Mouse (Mus musculus) midbrain, postnatal 0 days (tissue): ENCODE measurements at regions not wholly inside any gene's neighbourhood (a gene's known extent, or its start where the extent isn't known, plus 50 kb on each side); places are given as distances from the start of the nearest gene placed in this dataset. TPM values are rescaled to one million over a fixed set of nuclear protein-coding genes. Genes with fewer than 3 reads are reported as not detected.

Source experiments
- ATAC-seq: fragments of 200-750 bp; cut with Nextera tagmentation; 2 replicates; pipeline ENCODE4 v1.8.0; 2017; ENCODE audit warnings: moderate number of reproducible peaks, mild to moderate bottlenecking, moderate TSS enrichment, moderate library complexity; ENCODE audit not compliant: low FRiP score
- DNase-seq: peaks from one replicate; pipeline ENCODE4 v3.0.0-alpha.2; 2015; ENCODE audit warnings: low spot score
- H3K27ac ChIP-seq: fragments of 300-500 bp; sonication (generic); 2 replicates; pipeline ENCODE4 v1.5.1; 2014; ENCODE audit warnings: low read depth, mild to moderate bottlenecking, low read length, mixed read lengths
- H3K27me3 ChIP-seq: fragments of 300-500 bp; sonication (generic); 2 replicates; pipeline ENCODE4 v1.6.1; 2014; ENCODE audit warnings: low read length, control low read depth, mixed read lengths; ENCODE audit not compliant: insufficient read depth
- H3K36me3 ChIP-seq: fragments of 300-500 bp; sonication (generic); 2 replicates; pipeline ENCODE4 v1.6.1; 2014; ENCODE audit warnings: low read length, control low read depth, mixed read lengths; ENCODE audit not compliant: insufficient read depth
- H3K4me1 ChIP-seq: fragments of 300-500 bp; sonication (generic); 2 replicates; pipeline ENCODE4 v1.6.1; 2014; ENCODE audit warnings: mild to moderate bottlenecking, control low read depth, antibody characterized with exemption, low read length, mixed read lengths; ENCODE audit not compliant: insufficient read depth
- H3K4me2 ChIP-seq: fragments of 300-500 bp; sonication (generic); 2 replicates; pipeline ENCODE4 v1.6.1; 2014; ENCODE audit warnings: low read depth, mild to moderate bottlenecking, low read length, mixed read lengths; ENCODE audit not compliant: poor library complexity, severe bottlenecking
- H3K4me3 ChIP-seq: fragments of 300-500 bp; sonication (generic); 2 replicates; pipeline ENCODE4 v1.5.1; 2014; ENCODE audit warnings: low read depth, mild to moderate bottlenecking, low read length, moderate library complexity
- H3K9ac ChIP-seq: fragments of 300-500 bp; sonication (generic); replicated peaks from 2 replicates; pipeline ENCODE4 v1.6.1; 2014; ENCODE audit warnings: mild to moderate bottlenecking, low read length, moderate library complexity, mixed read lengths; ENCODE audit not compliant: poor library complexity, severe bottlenecking
- H3K9me3 ChIP-seq: fragments of 300-500 bp; sonication (generic); 2 replicates; pipeline ENCODE4 v1.6.1; 2016; ENCODE audit warnings: low read length, control low read depth
- CTCF ChIP-seq: IDR thresholded peaks from 2 replicates; pipeline ENCODE4 v1.5.1; 2016; ENCODE audit warnings: antibody characterized with exemption, mild to moderate bottlenecking
- WGBS: fragments of 180-500 bp; shearing (Covaris S2); extraction: QIAGEN DNeasy Blood & Tissue Kit; methylation state at CpG from one replicate; pipeline ENCODE4 v1.1.7; 2014; 5-methylcytosine and 5-hydroxymethylcytosine counted together
- microRNA-seq: library from miRNA; unstranded; fragments of <30 nt; microRNA quantifications from one replicate; pipeline ENCODE4, GENCODE M21; 2016; ENCODE audit warnings: borderline number of aligned reads

GRCm38 (mm10) chr14:48376112-48376511, 69.8 kb upstream of the Tmem260 start:
- Histone ChIP-seq H3K36me3 (no peaks in the 10 kb centered on the region), H3K27me3 (no peaks in the 10 kb centered on the region; the same call in 1 of the 2 replicates), H3K27ac (no peak overlapping the region), H3K4me1 (0 out of 2 replicates have a peak, but pooled peaks cover 3% of the 10 kb centered on the region), H3K4me3 (no peak overlapping the region), H3K9me3 (no peaks in the 10 kb centered on the region), H3K4me2 (no peak overlapping the region), H3K9ac (no peak overlapping the region)
- 21% methylated on average over 5 of the region's 5 CpGs for WGBS
- no peak for TF ChIP-seq CTCF
- ATAC-seq (no peak), DNase-seq (no peak)

Small RNA genes lying in the stretch of these regions (microRNA-seq; reads per million reads assigned to microRNA genes)
- gene Gm23881: not detected
